Mouse (Mus musculus) embryo, embryonic 11.5 days (tissue): ENCODE results near the gene Spata48.

ENCODE experiments used
- DNase-seq: peaks from one replicate; pipeline ENCODE4 v3.0.0-alpha.2; 2012; ENCODE audit warnings: low read depth, low spot score

Gene Spata48

GRCm38 (mm10) chr11:11461635-11462560 is at the start of gene Spata48, which contains the start of gene Zpbp:
Gene Spata48 (plus strand): TSS chr11:11462094.
Gene Zpbp (minus strand): TSS chr11:11462408.
- peak; percentile 89 for DNase-seq

- DNase-seq = no peak
Measured at GRCm38 (mm10) chr11:11414188-11414587, 47.7 kb upstream of the Spata48 start.

GRCm38 (mm10) chr11:11417356-11417755 is 44.5 kb upstream of the Spata48 start:
- DNase-seq = no peak

- no peak for DNase-seq
Measured at GRCm38 (mm10) chr11:11455037-11455436, 6.9 kb upstream of the Spata48 start.

DNA sequence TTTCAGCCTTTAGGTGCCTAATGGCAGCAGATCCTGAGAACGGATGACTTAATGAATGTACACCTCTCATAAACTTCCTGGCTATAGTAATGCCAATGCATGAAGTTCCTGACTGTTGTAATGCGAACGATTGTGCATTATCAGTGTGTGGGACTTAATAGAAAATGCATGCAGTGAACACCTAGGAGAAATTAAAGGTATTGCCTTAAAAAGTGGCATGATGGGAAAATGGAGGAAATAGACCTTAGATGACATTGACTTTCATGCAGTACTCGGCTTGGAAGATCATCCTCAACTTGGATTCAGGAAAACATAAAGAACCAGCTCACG is 632 bp downstream of the Spata48 start:
- no peak for DNase-seq

DNA sequence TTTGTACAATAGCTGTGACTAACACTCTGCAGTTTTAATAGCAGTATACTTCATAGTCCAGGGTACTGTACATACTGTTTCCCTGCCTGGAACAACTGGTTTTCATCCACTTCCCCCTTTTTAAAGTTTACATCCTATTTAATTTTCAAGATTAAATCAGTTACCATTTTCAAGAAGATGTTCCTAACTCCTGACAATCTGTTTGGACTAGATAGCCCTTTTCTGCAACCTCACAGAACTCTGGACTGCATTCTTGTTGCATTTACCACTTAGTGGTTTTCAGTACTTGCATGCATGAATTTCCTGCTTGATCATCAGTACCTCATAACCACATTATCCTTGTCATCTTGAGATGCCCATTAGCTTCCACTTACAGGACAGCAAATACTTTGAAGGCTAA is 7.0 kb downstream of the Spata48 start:
- no peak for DNase-seq

GRCm38 (mm10) chr11:11484378-11484777 is 22.5 kb downstream of the Spata48 start:
- DNase-seq = no peak

DNA sequence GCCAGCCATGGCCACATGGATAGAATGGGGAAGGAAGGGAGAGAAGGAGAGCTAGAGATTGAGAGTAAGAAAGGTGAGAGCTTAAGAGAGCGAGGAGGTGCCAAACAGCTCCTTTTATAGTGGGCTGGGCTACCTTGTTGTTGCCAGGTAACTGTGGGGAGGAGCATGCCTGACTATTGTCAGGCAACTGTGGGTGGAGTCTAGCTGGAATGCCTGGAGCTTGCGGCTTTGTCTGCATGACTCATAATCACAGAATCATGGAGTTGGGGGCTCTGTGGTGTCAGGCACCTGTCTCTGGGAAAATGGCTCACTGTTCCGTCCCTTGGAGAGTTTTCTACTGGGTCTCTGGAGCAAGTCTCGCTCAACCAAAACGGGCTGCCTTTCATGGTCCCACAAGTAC is 30.1 kb downstream of the Spata48 start:
- no peak for DNase-seq

DNA sequence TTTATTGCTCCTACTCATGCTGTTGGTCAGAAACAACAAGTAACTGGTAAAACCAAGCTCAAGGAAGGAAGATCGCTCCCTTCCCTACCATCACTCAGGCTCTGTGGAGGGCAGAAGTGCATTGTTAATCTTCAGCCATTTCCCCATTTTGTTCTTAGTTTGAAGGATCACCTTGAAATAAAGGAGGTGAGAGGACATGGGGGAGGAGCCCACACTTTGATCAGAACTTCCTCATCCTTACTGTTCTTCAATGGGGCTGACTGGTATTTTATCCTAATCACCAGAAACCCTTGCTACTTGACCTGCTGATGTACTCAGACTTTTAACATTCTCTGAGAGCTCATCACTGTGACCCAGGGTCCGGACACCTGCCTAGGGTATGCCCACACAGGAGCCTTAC is 33.8 kb downstream of the Spata48 start:
- no peak for DNase-seq

GRCm38 (mm10) chr11:11499944-11500343 is 38.0 kb downstream of the Spata48 start:
- peak; percentile 8 for DNase-seq

GRCm38 (mm10) chr11:11506187-11506586 is 44.3 kb downstream of the Spata48 start:
- no peak for DNase-seq

DNA sequence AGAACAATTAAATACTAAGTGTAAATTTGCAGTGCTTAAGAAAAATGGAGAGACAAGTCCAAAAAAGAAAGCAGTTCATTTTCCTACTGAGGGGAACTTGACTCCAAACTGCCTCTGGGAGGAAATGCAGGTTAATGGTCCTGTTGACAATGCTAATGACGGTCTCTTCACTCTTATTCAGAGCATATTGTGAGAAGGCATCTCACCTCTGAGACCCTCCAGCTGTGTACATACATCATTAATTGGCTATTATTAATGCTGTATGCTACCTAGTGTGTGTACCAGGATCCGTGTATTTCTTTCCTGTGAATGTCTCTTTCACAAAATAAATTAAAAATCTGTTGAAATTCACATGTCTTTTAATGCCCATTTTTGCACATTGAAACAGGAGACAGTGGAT is 47.5 kb downstream of the Spata48 start:
- DNase-seq = no peak

GRCm38 (mm10) chr11:11512056-11512455 is 50.2 kb downstream of the Spata48 start:
- DNase-seq = no peak

GRCm38 (mm10) chr11:11513008-11513799 is 51.3 kb downstream of the Spata48 start:
- DNase-seq = no peak

- no peak for DNase-seq
Measured at GRCm38 (mm10) chr11:11514920-11515319, 53.0 kb downstream of the Spata48 start.

GRCm38 (mm10) chr11:11517781-11518435 is 56.0 kb downstream of the Spata48 start:
- DNase-seq = no peak

- DNase-seq = no peak
Measured at GRCm38 (mm10) chr11:11519255-11520243, 57.7 kb downstream of the Spata48 start.

GRCm38 (mm10) chr11:11521908-11522441 is 60.1 kb downstream of the Spata48 start:
- DNase-seq = no peak

GRCm38 (mm10) chr11:11528760-11529159 is 66.9 kb downstream of the Spata48 start:
- no peak for DNase-seq

- no peak for DNase-seq
Measured at GRCm38 (mm10) chr11:11529165-11529564, 67.3 kb downstream of the Spata48 start.

- no peak for DNase-seq
Measured at GRCm38 (mm10) chr11:11530126-11530525, 68.2 kb downstream of the Spata48 start.
